Mouse (Mus musculus) lung, postnatal 0 days (tissue): ENCODE data around the gene Rap1b.

ENCODE experiments used
- CTCF ChIP-seq: IDR thresholded peaks from 2 replicates; pipeline ENCODE4 v1.5.1; 2016; ENCODE audit warnings: antibody characterized with exemption, mild to moderate bottlenecking
- EP300 ChIP-seq: IDR thresholded peaks from 2 replicates; pipeline ENCODE4 v1.6.1; 2016; ENCODE audit warnings: antibody characterized with exemption, mild to moderate bottlenecking, control low read depth

DNA sequence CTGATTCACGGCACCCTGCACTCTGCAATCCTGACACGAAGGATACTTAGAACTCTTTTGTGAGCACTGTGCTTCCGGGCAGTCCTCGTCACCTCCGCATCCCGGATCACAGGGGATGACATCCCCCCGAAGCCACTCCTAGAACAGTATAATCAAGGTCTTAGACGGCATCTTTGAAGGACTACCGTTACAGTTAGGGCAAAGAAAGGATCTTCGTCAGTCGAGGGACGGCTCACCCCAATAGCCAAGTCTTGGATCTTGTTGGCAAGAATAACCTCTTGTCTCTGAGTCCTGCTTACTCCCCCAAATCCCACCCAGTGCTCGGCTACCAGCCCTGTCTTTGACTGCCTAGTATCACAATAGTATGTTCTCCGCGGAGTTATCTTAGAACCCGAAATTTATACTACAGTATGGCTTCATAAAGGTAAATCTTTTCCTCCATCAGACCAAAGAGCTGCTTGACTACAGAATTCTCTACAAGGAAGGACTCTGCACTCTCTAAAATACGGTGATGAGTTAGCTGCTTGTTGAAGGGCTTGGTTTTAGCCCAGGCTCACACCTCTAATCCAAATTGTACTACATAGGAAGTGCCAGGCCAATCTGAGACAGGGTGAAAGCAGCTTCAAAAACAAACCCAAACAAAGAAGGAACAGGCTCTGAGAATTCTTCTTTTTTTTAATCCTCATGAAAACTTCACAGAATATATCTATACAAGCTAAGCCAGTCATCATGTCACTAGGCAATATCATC lies 55.2 kb downstream of the Rap1b start:
- TF ChIP-seq CTCF (no peak), EP300 (no peak)
